Mouse (Mus musculus) testis, postnatal 10 days (tissue): ENCODE results near the gene Gm20388.

Experiments used
- DNase-seq: peaks from one replicate; pipeline ENCODE4 v3.0.0; 2021; ENCODE audit warnings: low spot score

Gene Gm20388

DNA sequence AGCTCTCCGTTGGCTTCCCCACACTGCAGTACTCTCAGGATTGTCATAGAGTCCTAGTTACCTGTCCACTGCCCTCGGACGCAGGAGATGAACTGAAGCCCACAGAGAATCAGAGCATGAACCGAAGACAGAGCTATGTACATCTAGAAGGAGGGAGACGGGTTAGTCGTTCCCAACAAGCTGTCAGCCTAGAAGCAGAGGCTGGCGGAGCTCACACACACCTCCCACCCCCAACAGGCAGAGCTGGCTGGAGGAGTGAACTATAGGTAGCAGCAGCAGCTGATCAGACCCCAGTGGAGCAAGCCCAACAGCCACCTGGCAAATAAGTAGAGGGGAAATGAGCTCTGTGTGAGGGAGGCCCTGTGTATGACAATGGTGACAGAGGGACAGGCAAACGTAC is 174.1 kb downstream of the Gm20388 start:
- DNase-seq: no peak

DNA sequence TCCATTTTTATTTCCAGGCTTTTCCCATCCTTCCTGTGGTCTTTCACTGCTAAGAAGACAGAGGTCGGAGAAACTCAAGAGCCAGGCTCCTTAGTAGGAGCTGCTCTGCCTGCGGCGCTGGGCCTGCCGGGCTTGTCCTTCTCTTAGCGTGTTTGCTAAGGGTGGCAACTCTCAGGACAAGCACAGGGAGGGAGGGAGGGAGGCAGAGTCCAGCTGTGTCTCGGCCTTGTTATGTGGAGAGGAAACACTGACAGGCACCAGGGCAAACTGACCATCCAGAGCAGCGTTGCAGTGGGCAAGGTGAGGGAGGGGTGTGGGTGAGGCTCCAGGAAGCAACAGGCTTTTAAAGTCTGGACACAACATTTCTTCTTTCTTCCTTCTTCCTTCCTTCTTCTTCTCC is 178.9 kb downstream of the Gm20388 start:
- DNase-seq: no peak

DNA sequence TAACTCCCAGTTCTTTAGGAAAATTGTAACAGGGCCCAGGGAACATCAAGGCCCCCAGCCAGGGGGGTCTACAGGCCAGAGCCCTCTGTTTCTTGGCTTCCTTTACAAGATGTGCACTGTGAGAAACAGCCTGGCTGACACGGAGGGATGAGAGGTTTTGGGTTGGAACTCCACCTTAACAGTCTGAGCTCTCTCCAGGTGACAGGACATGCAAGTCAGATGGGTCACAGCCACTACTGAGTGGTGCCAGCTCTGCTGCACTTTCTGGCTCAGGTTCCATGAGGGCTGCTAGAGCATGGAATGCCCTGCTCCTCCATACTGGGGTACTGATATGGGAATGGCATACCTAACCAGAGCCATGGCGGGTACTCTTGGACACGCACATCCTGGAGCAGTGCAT is 180.4 kb downstream of the Gm20388 start:
- DNase-seq: no peak

DNA sequence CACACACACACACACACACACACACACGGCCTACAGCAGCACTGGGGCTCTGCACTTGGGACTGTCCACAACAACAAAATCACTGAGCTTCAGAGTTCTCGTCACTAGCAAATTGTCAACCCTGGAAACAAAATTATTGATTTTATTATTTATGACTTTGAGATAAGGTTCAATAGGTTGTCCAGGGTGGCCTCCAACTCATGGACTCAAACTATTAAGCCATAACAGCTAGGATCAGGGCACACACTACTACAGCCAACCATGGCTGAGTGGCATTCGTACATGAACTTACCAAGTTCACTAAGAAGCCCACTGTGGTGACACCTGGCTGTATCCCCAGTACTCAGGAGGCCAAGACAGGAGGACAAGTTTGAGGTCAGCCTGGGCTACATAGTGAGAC is 182.5 kb downstream of the Gm20388 start:
- DNase-seq: no peak

DNA sequence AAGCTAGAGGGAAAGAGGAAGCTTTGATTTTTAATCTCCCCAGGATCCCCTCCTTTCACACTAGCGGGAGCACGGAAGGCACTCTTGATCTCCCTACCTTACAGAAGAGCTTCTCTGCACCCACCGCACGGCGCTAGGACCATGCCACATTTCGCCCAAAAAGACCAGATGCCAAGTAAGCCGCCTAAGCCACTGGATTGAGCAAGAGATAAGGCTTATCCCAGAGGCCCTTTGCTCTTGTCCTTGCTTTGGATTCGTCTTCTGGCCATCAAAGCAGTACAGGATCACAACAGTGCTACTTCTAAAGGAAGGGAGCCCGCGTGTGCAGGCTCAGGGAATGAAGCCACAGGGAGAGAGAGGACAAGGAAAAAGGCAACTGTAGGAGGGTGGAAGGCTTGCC is 184.2 kb downstream of the Gm20388 start:
- DNase-seq: no peak

DNA sequence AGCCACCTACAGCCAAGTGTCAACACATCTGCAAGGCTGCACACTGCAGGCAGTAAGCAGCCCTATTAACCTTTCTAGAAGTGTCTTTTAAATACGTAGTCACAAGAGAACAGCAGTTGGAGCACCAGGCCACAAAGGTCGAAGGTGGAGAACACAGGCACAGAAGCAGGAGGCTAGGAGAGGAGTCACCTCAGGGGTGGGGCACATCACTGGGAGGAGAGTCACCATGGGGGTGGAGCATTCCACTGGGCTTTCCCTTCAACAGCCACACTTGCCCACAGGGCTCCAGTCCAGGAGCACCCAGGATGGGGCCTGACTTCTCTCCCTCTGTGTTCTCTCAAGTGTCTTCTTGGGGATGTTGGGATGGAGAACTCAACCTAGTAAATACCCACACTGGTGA is 185.8 kb downstream of the Gm20388 start:
- no peak for DNase-seq

DNA sequence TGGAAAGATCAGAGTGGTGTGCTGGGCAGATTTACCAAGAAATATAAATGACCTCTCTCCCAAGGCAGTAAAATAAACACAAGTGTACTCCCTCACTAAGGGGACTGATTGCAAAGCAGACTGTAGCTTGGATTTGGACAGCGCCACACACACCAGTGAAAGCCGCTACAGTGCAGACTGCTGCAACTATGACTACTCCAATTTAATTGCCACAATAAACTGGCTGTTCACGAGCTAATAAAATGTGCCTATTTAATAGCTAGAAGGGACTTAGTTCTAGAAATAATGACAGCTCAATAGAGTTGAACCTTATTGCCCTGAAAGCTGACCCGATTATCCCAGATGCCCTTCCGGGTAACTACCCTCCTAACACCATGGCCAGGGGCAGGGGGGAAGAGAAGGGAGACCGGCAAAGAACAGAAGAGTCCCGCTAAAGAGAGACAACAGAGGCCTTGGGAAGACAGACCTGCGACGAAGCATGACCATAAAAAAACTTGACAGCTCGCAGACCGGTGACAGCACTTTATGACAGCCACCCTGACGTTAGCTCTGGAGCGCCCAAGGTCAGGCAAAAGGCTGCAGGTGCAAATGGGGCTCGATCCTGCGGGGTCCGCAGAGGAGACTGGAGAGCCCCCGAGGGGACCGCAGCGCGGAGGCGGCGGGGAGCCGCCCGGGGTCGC is 189.9 kb downstream of the Gm20388 start:
- no peak for DNase-seq

DNA sequence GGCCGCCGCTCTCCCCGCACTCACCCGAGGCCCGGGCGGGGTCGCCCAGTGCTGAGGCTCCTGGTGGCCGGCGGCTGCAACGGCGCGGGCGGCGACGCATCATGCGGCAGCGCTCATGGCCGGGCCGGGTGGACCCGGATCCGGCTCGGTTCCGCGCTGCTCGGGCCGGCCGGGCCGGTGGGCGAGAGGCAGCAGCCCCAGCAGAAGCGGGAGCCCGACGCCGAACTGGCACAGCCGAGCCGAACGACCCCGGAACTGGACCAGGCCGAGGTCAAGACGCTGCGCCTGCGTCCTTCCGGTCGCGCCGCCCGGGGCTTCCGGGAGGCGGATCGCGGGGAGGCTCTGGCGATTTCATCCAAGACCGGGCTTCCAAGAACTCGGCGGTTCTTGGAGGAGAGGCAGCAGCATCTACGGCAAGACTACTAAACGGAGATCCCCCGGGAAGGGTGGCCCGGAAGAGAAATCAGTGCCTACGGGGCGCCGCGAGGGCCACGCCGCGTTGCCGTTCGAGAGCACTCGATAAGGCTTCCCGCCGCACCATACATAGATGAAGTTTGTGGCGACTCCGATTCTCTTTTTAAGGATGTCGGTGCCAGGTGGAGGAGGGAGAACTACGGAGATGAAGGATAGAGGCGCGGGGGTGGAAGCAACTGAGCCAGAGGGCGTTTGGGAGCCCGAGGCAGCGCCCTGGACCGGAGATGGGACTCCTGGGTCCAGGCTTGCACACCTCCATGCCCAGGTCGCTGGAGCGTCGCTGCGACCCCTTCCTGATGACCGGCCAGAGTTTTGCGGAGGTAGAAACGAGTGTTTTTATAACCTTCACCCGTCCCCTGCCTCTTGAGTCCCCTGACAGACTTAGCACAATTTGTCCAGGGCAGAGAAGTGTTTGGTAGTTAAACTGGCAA is 190.7 kb downstream of the Gm20388 start, which contains the start of gene Zdhhc7:
TSS of gene Zdhhc7 (minus strand) at position 415 of the 905 bp plus-strand sequence.
- DNase-seq: peak; percentile 83

DNA sequence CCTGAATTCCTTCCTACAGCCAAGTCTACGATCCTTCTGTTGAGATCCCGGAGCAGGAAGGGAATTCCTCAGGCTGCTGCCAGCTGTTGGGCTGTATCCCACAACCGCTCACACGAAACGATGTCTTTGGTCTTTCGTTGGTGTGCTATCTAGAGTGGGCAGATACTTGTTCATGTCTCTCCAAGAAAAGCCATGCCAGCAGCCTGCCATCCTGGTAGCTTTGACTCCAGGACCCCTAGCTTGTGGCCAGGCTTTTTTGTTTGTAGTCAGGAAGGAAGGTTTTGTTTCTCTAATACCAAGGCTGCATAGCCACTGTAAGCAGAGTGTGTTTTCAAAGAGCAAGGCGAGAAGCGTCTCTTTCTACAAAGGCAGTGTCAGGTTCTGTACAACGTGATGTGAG is 193.3 kb downstream of the Gm20388 start:
- no peak for DNase-seq

DNA sequence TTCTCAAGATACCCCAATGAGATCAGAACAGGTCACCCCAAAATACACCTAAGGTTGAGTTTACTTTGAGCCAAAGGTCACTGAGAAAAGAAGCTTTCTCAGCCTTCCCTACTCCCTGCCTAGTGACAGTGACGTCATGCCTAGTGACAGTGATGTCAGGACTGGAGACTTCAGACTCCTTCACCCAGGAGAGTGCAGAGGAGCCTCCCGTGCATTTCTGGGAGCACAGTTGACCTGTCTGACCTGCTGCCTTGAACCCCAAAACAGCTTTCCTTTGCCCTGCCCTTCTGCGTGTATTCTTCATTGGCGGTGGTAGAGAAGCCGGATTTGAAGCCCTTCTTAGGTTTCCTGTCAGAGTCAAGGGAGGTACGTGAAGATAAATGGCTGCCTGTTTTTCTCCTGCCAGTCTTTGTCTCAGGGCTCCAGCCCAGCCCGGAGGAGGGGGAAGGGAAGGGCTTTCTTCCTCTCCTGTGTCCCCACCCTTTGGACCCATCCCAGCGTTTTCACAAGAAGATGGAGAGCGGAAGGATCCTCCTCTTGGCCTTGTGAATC is 194.2 kb downstream of the Gm20388 start:
- DNase-seq: peak; percentile 72

DNA sequence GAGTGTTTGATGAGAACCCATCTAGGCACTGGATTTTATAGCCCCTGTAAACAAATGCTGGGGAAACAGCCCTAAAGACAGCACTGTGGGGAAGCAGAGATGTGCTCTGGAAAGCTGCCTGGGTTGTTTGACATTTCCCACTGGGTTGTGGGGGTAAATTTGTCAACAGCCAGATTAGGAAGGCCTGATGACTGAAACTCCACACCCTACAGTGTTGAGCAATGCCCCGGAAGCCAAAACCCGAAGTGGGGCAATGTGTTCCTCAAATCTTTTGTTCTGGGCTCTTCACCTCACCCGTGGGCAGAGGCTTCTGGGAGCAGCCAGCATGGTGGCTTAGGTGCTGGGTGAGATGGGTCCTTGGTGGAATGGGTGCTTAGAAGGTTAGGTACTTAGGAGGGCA is 198.5 kb downstream of the Gm20388 start:
- no peak for DNase-seq

DNA sequence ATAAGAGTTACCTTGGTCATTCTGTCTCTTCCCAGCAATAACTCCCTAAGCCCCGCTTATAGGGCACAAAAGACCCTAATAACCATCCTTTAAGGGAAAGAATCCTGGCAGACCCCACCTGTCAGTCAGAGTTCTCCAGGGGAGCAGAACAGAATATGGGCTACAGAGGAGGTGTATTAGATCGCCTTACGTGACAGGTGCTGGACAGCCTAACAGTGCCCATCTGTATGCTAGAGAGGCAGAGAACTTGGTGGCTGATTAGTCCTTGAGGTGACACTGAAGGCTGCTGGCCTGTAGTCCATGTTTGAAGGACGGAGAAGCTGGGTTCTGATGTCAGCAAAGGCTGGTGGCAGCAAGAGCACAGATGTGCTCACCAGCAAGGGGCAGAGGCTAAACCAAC is 200.3 kb downstream of the Gm20388 start:
- DNase-seq: no peak

DNA sequence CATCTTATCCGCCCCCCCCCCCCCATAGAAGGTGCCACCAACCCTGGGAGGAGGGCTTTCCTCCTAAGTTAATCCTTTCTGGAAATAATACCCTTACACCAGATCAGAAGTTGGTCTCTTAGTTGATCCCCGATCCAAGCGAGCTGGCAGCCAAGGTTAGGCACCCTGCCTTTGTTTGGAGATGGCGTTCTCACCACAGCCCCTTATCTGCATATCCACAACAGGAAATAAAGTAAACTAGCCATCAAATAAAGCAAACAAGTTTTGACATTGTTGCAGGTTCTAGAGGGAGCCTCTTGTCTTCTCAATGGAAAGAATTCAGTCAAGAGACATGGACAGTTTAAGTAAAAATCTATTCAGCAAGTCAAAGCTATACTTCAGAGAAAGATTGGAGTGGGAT is 200.7 kb downstream of the Gm20388 start:
- DNase-seq: no peak

DNA sequence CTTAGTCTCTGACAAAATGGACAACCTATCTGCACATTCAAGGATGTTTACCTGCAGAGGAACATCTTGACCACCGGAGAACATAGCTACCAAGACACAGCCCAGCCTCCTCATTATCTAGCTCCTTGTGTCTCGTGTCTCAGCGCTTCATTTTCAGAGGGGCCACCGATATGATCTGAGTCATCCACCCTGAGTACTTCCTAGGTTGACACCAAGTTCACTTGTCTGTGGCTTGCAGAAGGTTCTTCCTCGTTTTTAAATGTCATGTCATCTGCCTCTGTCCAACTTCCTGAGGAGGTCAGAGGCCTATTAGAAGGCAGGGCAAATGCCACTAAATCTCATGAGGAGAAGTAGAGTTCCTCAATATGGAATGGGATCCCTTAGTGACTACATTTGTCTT is 201.9 kb downstream of the Gm20388 start:
- DNase-seq: no peak

DNA sequence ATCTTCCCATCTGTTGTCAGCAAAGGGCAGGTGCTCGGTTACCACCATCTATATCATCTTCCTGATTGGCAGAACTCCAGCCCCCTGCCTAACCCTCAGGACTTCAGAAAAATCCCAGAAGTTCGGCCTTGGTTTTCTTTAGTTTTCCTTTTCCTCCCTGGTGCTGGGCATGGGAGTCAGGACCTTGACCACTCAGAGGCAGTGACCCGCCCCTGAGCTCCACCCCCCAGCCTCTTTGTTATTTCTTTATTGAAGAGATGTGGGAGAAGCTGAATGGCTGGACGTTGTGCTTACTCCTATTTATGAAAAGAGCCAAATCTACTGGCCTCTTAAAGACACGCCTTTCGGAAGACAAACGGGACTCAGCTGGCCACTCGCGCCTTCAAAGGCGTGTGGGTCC is 202.7 kb downstream of the Gm20388 start:
- peak; percentile 62 for DNase-seq

DNA sequence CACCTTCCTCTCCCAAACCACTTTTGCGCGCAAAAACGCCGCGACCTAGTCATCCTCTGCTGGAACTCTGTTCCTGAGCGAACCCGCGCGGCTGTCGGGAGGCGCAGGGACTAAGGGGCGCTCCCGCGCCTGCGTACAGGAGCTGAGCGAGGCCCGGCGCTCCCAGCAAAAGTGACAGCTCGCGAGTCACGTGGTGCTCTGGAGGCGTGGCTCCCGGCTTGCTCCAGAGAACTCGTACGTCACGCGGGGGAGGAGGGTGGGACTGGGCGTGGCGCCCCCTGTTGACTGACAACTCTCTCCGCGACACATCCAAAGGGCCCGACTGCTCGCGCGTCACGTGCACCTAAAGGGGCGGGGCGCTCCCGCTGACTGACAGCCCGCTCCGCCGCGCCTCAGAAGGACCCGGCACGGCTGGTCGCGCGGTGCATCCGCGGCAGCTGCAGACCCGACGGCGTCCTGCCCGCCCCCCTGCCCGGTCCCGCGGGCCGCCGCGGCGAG is 203.2 kb downstream of the Gm20388 start, which contains the start of gene 6430548M08Rik:
TSS of gene 6430548M08Rik (plus strand) at position 395 of the 498 bp plus-strand sequence.
- DNase-seq: peak; percentile 100

DNA sequence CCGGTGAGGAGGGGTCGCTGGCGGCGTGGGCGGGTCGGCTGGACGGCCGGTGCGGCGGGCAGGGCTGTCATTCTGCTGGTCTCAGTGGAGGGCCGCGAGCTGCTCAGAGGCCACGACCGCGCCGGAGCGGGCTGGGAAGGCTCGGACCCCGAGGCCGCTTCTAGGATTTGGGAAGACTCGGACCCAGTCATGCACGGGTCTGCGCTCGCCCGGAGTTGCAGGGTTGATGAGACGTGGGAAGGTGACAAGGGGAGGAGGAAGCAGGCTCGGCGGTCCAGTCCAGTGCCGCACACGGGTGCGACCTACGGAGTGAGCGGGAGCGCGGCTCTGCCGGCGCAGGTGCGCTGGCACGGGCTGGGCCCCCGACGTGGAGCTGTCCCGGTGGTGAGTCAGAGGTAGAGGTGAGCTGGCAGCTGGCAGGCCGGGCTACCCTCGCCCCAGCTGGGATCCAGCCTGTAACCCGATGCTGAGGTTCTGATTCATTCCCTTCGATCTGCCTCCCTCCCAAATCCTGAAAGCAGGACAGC is 203.7 kb downstream of the Gm20388 start:
- no peak for DNase-seq

DNA sequence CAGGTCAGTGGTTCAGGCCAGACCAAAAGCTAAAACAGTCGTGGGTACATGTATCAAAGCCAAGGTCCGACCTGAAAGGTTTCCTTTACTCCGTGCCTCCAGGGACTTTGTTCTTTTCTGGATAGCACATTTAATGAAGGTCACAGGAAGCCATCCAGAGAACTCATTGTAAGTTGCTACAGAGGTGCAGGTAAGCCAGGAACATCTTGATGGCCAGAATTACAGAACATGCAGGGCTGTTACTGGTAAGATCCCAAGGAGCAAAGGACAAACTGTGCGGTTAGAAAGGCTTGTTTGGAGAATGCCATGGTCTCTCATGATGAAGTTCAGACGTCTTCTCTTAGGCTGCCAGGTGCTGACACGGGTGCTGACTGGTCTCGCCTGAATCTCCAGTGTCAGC is 206.0 kb downstream of the Gm20388 start:
- DNase-seq: no peak

DNA sequence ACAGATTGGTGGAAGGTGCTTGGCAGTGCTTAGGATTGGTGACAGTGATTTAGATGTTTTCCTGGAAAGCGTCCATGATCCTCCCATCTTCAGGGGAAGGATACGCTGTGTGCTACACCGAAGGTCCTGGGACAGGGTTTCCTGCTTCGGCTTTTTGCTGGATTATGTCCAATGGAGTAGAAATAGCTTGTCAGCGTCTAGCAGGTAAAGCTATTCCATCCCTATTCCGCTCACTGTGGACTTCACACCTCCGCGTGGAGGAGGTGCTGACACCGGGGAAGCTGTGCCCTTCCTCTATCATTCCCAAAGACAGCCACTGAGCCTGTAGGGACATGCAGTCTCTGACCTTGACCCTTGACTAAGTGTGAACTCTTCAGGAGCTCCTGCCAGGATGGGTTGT is 207.5 kb downstream of the Gm20388 start:
- DNase-seq: no peak

DNA sequence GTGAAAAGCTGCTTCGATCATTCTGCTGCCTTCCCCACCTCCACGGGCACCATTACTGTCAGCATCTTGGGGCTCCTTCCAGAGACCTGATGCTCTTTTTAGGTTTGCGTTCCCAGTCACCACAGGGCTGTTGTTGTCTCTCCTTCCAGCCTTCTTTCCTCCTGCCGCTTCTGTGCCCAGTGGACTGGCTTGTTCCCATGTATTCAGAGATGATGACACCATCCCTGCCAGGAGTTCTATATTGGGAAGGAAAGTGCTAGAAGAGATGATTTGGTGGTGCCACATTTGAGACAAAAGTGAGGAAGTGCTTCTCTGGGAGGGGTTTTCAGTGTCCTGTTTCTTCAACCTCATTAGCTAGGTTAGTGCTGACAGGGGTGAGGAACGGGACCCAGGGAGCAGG is 208.2 kb downstream of the Gm20388 start:
- DNase-seq: no peak

DNA sequence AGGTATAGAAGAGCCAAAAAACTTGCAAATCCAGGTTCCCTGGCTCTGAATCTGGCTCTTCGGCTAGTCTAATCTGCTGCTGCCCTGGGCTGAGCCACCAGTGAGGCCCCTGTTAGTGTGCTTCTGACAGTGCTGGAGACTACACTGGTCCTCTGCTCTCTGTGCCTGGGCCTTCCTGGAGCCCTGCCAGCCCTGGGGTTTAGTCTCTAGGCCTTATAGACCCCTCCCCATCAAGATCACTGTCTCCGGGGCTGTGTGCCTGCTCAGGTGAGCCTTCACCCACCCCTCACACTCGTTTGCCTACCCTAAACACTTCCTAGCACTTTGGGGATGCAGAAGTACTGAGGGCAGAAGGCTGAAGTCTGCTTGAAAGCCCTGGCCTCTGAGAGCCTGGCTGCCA is 208.8 kb downstream of the Gm20388 start:
- no peak for DNase-seq

DNA sequence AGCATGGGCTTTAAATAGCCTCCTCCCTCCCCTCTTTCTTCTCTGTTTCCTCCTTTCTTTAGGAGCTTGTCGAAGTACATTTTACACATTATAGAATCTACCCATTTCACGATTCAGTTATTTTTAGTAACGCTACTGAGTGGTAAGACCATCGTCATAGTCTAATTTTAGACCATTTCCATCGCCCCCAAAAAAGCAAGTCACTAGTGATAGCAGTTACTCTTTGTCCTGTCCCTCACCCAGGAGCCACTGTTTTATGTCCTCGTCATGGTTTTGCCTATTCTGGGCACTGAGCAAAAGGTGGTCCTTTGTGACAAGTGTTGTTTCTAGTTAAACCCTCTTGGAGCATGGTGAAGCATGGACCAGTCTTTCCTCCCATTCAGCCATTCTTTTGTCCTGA is 209.3 kb downstream of the Gm20388 start:
- no peak for DNase-seq

DNA sequence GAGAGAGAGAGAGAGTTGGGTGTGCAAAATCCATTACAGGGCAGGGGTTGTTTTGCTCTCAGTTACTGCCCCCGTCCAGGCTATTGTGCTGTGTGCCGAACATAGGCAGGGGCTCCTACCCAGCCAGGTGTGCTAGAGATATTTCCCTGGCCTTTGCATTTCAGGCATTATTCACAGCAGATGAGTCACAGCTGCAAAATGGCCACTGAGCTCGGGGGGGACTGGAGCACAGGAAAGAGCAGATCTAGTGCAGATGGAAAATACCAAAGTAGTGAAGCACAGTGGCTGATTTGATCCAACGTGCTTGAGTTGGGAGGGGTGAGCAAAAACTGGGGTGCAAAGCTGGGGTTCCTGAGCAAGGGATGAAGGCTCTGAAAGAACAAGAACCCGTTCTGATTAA is 210.3 kb downstream of the Gm20388 start:
- DNase-seq: no peak
